Mouse (Mus musculus) thymus, adult 2 months (tissue): ENCODE measurements around the gene Hapln1. TPM values are rescaled to one million over a fixed set of nuclear protein-coding genes. Genes with fewer than 3 reads are reported as not detected.

ENCODE experiments used
- DNase-seq: peaks from one replicate; pipeline ENCODE4 v3.0.0; 2021
- H3K27ac ChIP-seq: fragments of 200-500 bp; 2 replicates; pipeline ENCODE4 v1.5.1; 2012; ENCODE audit warnings: low read length, control low read depth; ENCODE audit not compliant: control insufficient read depth, insufficient read depth
- H3K27me3 ChIP-seq: fragments of 200-500 bp; 2 replicates; pipeline ENCODE4 v1.6.1; 2012; ENCODE audit warnings: mild to moderate bottlenecking, low read length, moderate library complexity, mixed read lengths; ENCODE audit not compliant: control insufficient read depth, insufficient read depth
- H3K36me3 ChIP-seq: fragments of 200-500 bp; 2 replicates; pipeline ENCODE4 v1.6.1; 2012; ENCODE audit warnings: mild to moderate bottlenecking, low read length, moderate library complexity; ENCODE audit not compliant: control insufficient read depth, insufficient read depth
- H3K4me1 ChIP-seq: fragments of 200-500 bp; replicated peaks from 2 replicates; pipeline ENCODE4 v1.6.1; 2012; ENCODE audit warnings: low read length; ENCODE audit not compliant: control insufficient read depth, insufficient read depth
- H3K4me3 ChIP-seq: fragments of 200-500 bp; 2 replicates; pipeline ENCODE4 v1.5.1; 2012; ENCODE audit warnings: mild to moderate bottlenecking, low read length, control low read depth, moderate library complexity; ENCODE audit not compliant: control insufficient read depth, insufficient read depth
- CTCF ChIP-seq: fragments of 200-500 bp; IDR thresholded peaks from 2 replicates; pipeline ENCODE4 v1.5.1; 2012; ENCODE audit warnings: mild to moderate bottlenecking, control low read depth, low read length, moderate library complexity, borderline replicate concordance; ENCODE audit not compliant: control insufficient read depth, poor library complexity, insufficient read depth; ENCODE audit errors: extremely low read depth
- POLR2A ChIP-seq: fragments of 200-500 bp; IDR thresholded peaks from 2 replicates; pipeline ENCODE4 v1.6.1; 2012; ENCODE audit warnings: mild to moderate bottlenecking, low read length, control low read depth, moderate library complexity; ENCODE audit not compliant: control insufficient read depth, poor library complexity, insufficient read depth; ENCODE audit errors: extremely low read depth
- WGBS: fragments of 180-500 bp; shearing (Covaris S2); methylation state at CpG from one replicate; pipeline ENCODE4 v1.1.7; 2018; 5-methylcytosine and 5-hydroxymethylcytosine counted together
- polyA plus RNA-seq: library from polyadenylated mRNA; depleted of rRNA; stranded (reverse); fragments of >200 nt; gene quantifications from 2 replicates; pipeline ENCODE4 v1.2.3, GENCODE M21; 2012; rRNA removed

The Hapln1 gene
- 0.03 and 0.05 TPM in 2 replicates for polyA plus RNA-seq

DNA sequence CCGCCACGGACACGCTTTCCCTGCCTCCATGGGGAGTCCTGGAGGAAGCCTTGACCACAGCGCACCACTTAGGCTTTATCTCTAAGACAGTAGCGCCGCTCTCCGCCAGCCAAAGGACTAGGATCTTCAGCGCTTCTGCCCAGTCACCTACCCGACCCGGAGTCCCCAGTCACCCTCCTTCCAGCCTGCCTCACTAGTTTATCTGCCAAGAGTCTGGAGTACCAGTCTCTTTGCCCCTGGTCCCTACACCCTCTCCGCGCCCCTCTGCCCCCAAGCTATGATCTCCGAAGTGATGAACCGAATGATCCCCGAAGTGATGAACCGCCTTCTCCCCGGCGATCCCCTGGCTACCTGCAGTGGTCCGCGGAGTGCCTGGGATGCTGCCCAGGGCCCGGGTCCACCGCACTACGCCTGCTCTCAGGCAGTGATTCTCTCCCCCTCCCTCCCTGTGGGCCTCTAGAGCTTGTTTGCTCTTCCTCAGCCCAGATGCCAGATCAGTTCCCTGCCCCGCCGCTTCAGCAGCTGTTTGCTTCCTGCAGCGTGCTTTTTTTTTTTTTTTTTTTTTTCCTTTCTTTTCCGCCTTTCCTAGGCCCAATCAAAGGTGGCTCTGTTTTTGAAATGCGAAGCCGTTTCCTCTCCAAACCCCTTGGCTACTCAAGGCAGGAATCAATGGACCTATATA, at the start of gene Hapln1:
Gene Hapln1, plus strand, starts transcription at position 592 of the 682 bp plus-strand sequence.
- WGBS = 3% methylated on average over 29 of the region's 29 CpGs
- peak; percentile 2 for DNase-seq
- Histone ChIP-seq H3K4me1 (peaks cover 7% of the 10 kb centered on the region; the same call in 1 of the 2 replicates), H3K4me3 (peak within 1 kb of the TSS; percentile 23), H3K36me3 (no peaks in the 10 kb centered on the region), H3K27ac (no peak within 1 kb of the TSS), H3K27me3 (peaks cover 5% of the 10 kb centered on the region; the same call in 1 of the 2 replicates)
- TF ChIP-seq CTCF (no peak), POLR2A (no peak)

DNA sequence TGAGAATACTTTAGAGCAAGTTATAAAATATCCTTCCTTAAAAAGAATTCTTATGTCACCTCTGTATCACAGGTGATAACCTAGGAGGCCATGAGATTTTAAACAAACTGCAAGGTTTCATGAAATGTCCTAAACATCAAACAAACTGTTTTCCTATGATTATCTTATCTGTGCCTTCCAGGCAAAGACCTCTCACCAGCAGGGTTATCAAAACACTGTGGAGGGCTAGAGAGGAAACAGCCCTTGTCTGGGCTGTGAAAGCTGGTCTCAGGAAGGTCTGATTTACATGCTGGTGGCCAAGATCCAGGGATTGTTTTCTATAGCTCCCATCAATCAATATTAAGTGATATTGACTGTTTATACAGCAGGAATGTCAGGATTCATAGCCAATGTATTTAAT, 46.4 kb upstream of the Hapln1 start:
- no peak overlapping the region for H3K4me3 ChIP-seq
- DNase-seq = no peak
- no peaks in the 10 kb centered on the region for H3K4me1 ChIP-seq
- H3K36me3 ChIP-seq = no peaks in the 10 kb centered on the region
- H3K27me3 ChIP-seq = no peaks in the 10 kb centered on the region
- no peak overlapping the region for H3K27ac ChIP-seq
- TF ChIP-seq POLR2A (no peak), CTCF (no peak)

DNA sequence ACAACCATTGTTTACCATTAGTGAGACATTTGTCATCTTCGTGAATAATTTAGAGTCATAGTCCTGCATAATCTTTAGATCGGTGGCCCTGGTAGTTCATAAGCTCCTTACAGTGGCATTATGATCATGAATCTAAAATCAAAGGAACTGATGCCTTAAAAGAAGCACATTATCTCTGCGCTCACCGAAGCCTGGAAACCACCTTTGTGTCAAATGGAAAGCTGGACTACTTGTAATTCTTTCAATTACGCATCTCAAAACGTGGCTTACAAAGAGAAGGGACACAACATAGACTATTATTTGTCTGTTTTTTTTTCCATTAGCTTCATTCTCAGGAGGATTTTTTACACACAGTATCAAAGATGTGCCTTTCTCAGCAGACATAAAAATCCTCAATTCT, 45.9 kb upstream of the Hapln1 start:
- Histone ChIP-seq H3K27ac (no peak overlapping the region), H3K4me3 (no peak overlapping the region), H3K27me3 (no peaks in the 10 kb centered on the region), H3K4me1 (no peaks in the 10 kb centered on the region), H3K36me3 (no peaks in the 10 kb centered on the region)
- DNase-seq = no peak
- 87% methylated on average over 6 of the region's 6 CpGs for WGBS
- TF ChIP-seq CTCF (no peak), POLR2A (no peak)

DNA sequence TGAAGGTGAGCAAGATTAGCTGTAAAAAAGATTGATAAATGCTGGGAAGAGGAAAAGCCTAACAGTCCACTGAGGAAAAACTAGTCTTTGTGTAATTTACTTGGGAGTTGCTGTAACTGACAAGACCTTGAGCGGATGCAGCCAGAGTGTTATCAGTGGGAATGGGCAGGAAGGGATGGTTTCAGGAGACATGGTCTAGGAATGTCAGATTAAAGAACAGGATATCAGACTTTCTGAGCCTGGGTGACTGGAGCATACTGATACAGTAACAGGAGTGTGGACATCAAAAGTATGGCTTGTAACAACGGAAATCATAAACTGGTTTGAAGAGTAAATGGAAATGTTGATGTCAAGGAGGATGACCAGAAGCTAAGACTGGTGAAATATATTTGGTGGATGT, 43.0 kb upstream of the Hapln1 start:
- Histone ChIP-seq H3K36me3 (no peaks in the 10 kb centered on the region), H3K4me3 (no peak overlapping the region), H3K4me1 (no peaks in the 10 kb centered on the region), H3K27ac (no peak overlapping the region), H3K27me3 (no peaks in the 10 kb centered on the region)
- no peak for DNase-seq
- TF ChIP-seq CTCF (no peak), POLR2A (no peak)
- 91% methylated on average over 2 of the region's 2 CpGs for WGBS

- H3K4me1 ChIP-seq = no peaks in the 10 kb centered on the region
- no peak overlapping the region for H3K27ac ChIP-seq
- no peaks in the 10 kb centered on the region for H3K36me3 ChIP-seq
- 92% methylated on average over 1 of the region's 1 CpGs for WGBS
- no peak for TF ChIP-seq CTCF
- TF ChIP-seq POLR2A = no peak
- H3K4me3 ChIP-seq = no peak overlapping the region
- H3K27me3 ChIP-seq = no peaks in the 10 kb centered on the region
- no peak for DNase-seq
Observed at GRCm38 (mm10) chr13:89499419-89499818, 40.2 kb upstream of the Hapln1 start.

DNA sequence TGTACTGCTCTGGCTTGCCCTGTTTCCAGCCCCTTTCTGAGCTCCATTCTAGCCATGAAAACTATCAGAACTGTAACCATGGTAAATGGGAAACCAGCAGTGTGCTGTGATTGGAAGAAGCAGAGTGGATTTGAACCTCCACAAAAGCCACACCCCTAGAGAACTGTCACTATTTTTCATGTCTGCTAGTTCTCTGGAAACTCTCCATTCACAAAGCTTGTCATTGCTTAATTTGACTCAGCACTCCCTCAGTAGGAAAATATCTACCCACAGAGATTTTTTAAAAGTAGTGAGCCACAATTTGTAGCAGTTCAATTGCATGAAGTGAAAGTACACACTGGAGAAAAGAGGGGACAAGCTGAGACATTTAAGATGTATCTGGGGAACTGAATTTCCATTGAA, 18.1 kb upstream of the Hapln1 start:
- TF ChIP-seq CTCF (no peak), POLR2A (no peak)
- Histone ChIP-seq H3K36me3 (no peaks in the 10 kb centered on the region), H3K27me3 (no peaks in the 10 kb centered on the region), H3K4me3 (no peak overlapping the region), H3K27ac (no peak overlapping the region), H3K4me1 (no peaks in the 10 kb centered on the region)
- DNase-seq = no peak

DNA sequence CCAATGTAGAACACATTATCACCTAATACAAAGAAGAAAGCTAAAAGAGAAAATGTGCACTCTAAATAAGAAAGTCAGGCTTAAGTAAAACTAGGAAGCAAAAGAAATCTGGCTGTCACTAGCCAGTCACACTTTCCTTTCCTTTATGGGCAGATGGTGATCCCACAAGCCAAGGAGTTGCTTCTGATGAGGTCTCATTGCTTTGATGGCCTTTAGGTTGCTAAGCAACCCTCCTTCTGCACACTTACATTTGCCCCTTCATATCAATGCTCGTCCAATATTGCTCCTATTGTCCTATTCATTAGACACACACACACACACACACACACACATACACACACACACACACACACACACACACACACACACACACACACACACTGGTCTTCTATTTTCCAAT, 10.9 kb upstream of the Hapln1 start:
- no peaks in the 10 kb centered on the region for H3K4me1 ChIP-seq
- no peak for DNase-seq
- no peaks in the 10 kb centered on the region for H3K36me3 ChIP-seq
- TF ChIP-seq CTCF = no peak
- no peak for TF ChIP-seq POLR2A
- 63% methylated on average over 1 of the region's 1 CpGs for WGBS
- H3K27me3 ChIP-seq = no peaks in the 10 kb centered on the region
- no peak overlapping the region for H3K4me3 ChIP-seq
- no peak overlapping the region for H3K27ac ChIP-seq
